ENCODE assay signal across 8 mouse cellular contexts in the genomic region with DNA sequence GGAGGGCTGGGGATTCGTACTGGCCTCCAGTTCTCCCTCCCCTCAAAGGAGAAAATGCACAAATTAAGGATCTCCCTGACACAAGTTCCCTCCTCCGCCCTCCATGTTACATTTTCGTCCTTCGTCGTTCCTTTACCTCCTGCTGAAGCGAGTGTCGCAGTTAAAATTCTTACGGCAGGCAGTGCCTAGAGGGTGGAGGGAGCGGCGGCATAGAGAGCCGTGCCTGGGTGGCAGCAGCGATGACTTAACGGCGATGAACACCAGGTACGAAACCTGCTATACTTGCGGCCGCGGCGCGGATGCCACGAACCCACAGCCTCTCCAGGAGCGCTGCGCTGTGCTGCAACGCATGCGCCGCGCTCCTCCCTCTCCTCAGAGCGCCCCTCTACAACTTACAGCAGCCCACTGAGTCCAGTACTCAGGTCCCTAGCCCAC. TPM values are rescaled to one million over a fixed set of nuclear protein-coding genes. Genes with fewer than 3 reads are reported as not detected.
DNase-seq lines count a peak whose midpoint lies in the region; ATAC-seq and TF ChIP-seq lines count a peak whose summit lies in the region.

No protein-coding gene starts in this region.

- TF ChIP-seq POLR2A in lung, adult 2 months (IDR thresholded peaks at IDR 0.05; ENCODE audit: borderline replicate concordance, extremely low read depth, low read depth, low read length) = 0 out of 2 replicates have a peak, but pooled peaks have one; percentile 31
- TF ChIP-seq POLR2A in thymus, adult 2 months (IDR thresholded peaks at IDR 0.05; ENCODE audit: control insufficient read depth, extremely low read depth, insufficient read depth, low read length, poor library complexity) = no peak

- peak overlapping the region; percentile 71 for H3K9ac ChIP-seq in heart, embryonic 12.5 days
- peak overlapping the region; percentile 70 for H3K9ac ChIP-seq in kidney, embryonic 16.5 days (replicated peaks; ENCODE audit: low read length)
- peak overlapping the region; percentile 73 for H3K9ac ChIP-seq in neural tube, embryonic 13.5 days

- ATAC-seq in activated CD4-positive, CD25-positive, alpha-beta regulatory T cell, adult 4 months = peak; percentile 36
- ATAC-seq in heart, embryonic 12.5 days (ENCODE audit: insufficient number of reproducible peaks, low FRiP score) = no peak
- ATAC-seq in kidney, embryonic 16.5 days (ENCODE audit: low FRiP score, low TSS enrichment) = no peak
- peak; percentile 52 for ATAC-seq in neural tube, embryonic 13.5 days (ENCODE audit: low read depth)

- peak overlapping the region; percentile 61 for H3K4me3 ChIP-seq in heart, embryonic 12.5 days
- H3K4me3 ChIP-seq in kidney, embryonic 16.5 days (ENCODE audit: low read length) = peak overlapping the region; percentile 56
- peak overlapping the region; percentile 65 for H3K4me3 ChIP-seq in lung, adult 2 months (replicated peaks; ENCODE audit: extremely low read depth, low read depth, low read length)
- peak overlapping the region; percentile 48 for H3K4me3 ChIP-seq in neural tube, embryonic 13.5 days
- H3K4me3 ChIP-seq in thymus, adult 2 months (ENCODE audit: control insufficient read depth, insufficient read depth, low read length) = peak overlapping the region; percentile 54

- no peak overlapping the region for H3K27ac ChIP-seq in heart, embryonic 12.5 days (ENCODE audit: poor library complexity, severe bottlenecking)
- H3K27ac ChIP-seq in kidney, embryonic 16.5 days (ENCODE audit: low read length) = peak overlapping the region; percentile 64
- peak overlapping the region; percentile 77 for H3K27ac ChIP-seq in neural tube, embryonic 13.5 days (replicated peaks)
- peak overlapping the region; percentile 52; the same call in 1 of the 2 replicates for H3K27ac ChIP-seq in thymus, adult 2 months (ENCODE audit: control insufficient read depth, insufficient read depth, low read length)

- H3K9me3 ChIP-seq in heart, embryonic 12.5 days (replicated peaks) = no peaks in the 10 kb centered on the region
- H3K9me3 ChIP-seq in kidney, embryonic 16.5 days (ENCODE audit: low read length) = no peaks in the 10 kb centered on the region
- no peaks in the 10 kb centered on the region for H3K9me3 ChIP-seq in neural tube, embryonic 13.5 days

- peak; percentile 80 for DNase-seq in A20 (ENCODE audit: low read depth, low spot score)
- peak; percentile 47 for DNase-seq in embryo, embryonic 9.5 days (ENCODE audit: extremely low spot score)
- peak; percentile 28 for DNase-seq in lung, adult 2 months
- peak; percentile 57 for DNase-seq in thymus, adult 2 months

- peak overlapping the region; percentile 67 for H3K4me2 ChIP-seq in heart, embryonic 12.5 days
- H3K4me2 ChIP-seq in kidney, embryonic 16.5 days (replicated peaks; ENCODE audit: low read depth, low read length) = peak overlapping the region; percentile 73
- peak overlapping the region; percentile 67 for H3K4me2 ChIP-seq in neural tube, embryonic 13.5 days

- no peak for TF ChIP-seq CTCF in lung, adult 2 months (IDR thresholded peaks at IDR 0.05; ENCODE audit: insufficient read depth, low read length)
- no peak for TF ChIP-seq CTCF in thymus, adult 2 months (IDR thresholded peaks at IDR 0.05; ENCODE audit: borderline replicate concordance, control insufficient read depth, extremely low read depth, insufficient read depth, low read length, poor library complexity)

- 0% methylated on average over 16 of the region's 28 CpGs for WGBS in heart, embryonic 12.5 days
- WGBS in kidney, embryonic 16.5 days = under 1% methylated on average over 28 of the region's 28 CpGs
- WGBS in lung, adult 2 months = 4% methylated on average over 28 of the region's 28 CpGs
- under 1% methylated on average over 28 of the region's 28 CpGs for WGBS in neural tube, embryonic 13.5 days
- under 1% methylated on average over 18 of the region's 28 CpGs for WGBS in thymus, adult 2 months

- H3K4me1 ChIP-seq in heart, embryonic 12.5 days (replicated peaks) = 0 out of 2 replicates have a peak, but pooled peaks cover 3% of the 10 kb centered on the region
- H3K4me1 ChIP-seq in kidney, embryonic 16.5 days (ENCODE audit: insufficient read depth, low read length) = no peaks in the 10 kb centered on the region
- H3K4me1 ChIP-seq in lung, adult 2 months (ENCODE audit: control insufficient read depth, insufficient read depth, low read length) = no peaks in the 10 kb centered on the region
- peaks cover 11% of the 10 kb centered on the region; the same call in 1 of the 2 replicates for H3K4me1 ChIP-seq in neural tube, embryonic 13.5 days (replicated peaks)
- H3K4me1 ChIP-seq in thymus, adult 2 months (replicated peaks; ENCODE audit: control insufficient read depth, insufficient read depth, low read length) = 0 out of 2 replicates have a peak, but pooled peaks cover 2% of the 10 kb centered on the region

- no peaks in the 10 kb centered on the region for H3K27me3 ChIP-seq in heart, embryonic 12.5 days (replicated peaks)
- H3K27me3 ChIP-seq in kidney, embryonic 16.5 days (ENCODE audit: insufficient read depth, low read length) = no peaks in the 10 kb centered on the region; the same call in 1 of the 2 replicates
- peaks cover 15% of the 10 kb centered on the region for H3K27me3 ChIP-seq in neural tube, embryonic 13.5 days
- H3K27me3 ChIP-seq in thymus, adult 2 months (ENCODE audit: control insufficient read depth, insufficient read depth, low read length) = no peaks in the 10 kb centered on the region

- no peaks in the 10 kb centered on the region for H3K36me3 ChIP-seq in heart, embryonic 12.5 days
- no peaks in the 10 kb centered on the region for H3K36me3 ChIP-seq in kidney, embryonic 16.5 days (ENCODE audit: insufficient read depth, low read length)
- no peaks in the 10 kb centered on the region for H3K36me3 ChIP-seq in neural tube, embryonic 13.5 days
- no peaks in the 10 kb centered on the region for H3K36me3 ChIP-seq in thymus, adult 2 months (ENCODE audit: control insufficient read depth, insufficient read depth, low read length)

RNA-seq across cellular contexts. Expression of gene Zcchc13, which starts 7.0 kb away (rescaled TPM):
- polyA plus RNA-seq in activated CD4-positive, CD25-positive, alpha-beta regulatory T cell, adult 4 months (2017; shearing (Covaris generic)) = not detected
- not detected in 2 replicates for polyA plus RNA-seq in heart, embryonic 12.5 days (2016; fragmentation: Nextera tagmentation; extraction: Ambion mirVana)
- not detected in 2 replicates for polyA plus RNA-seq in kidney, embryonic 16.5 days (2015; fragmentation: Nextera tagmentation; extraction: Ambion mirVana)
- polyA plus RNA-seq in lung, adult 2 months (2012; rRNA removed) = not detected in 2 replicates
- polyA plus RNA-seq in neural tube, embryonic 13.5 days (2015; fragmentation: Nextera tagmentation; extraction: Ambion mirVana) = not detected in 2 replicates
- polyA plus RNA-seq in thymus, adult 2 months (2012; rRNA removed) = 0.12 TPM in 1 of 2 replicates, not detected in the other

Comparison
In these comparisons a context has a peak if more than half of its experiments do, and no peak if none do; other contexts are left out.
1. DNase-seq: peak in every context shown above with its lines; median percentile 80 in A20; 57 in thymus, adult 2 months; 47 in embryo, embryonic 9.5 days; 28 in lung, adult 2 months.
2. ATAC-seq: peak in activated CD4-positive, CD25-positive, alpha-beta regulatory T cell, adult 4 months (single experiment) and neural tube, embryonic 13.5 days (single experiment); none in heart, embryonic 12.5 days (single experiment) and kidney, embryonic 16.5 days (single experiment).
3. Peak in every context shown above with its lines, with median percentiles within 50 percentile points of each other: H3K4me2 ChIP-seq, H3K4me3 ChIP-seq and H3K9ac ChIP-seq.